Mouse (Mus musculus) limb, embryonic 14.5 days (tissue): Measurements from ENCODE around the gene Cdcp2. TPM values are rescaled to one million over a fixed set of nuclear protein-coding genes. Genes with fewer than 3 reads are reported as not detected.

Experiments used
- ATAC-seq: fragments of 200-750 bp; cut with Nextera tagmentation; 2 replicates; pipeline ENCODE4 v1.8.0; 2017; ENCODE audit warnings: low read depth, moderate number of reproducible peaks, moderate TSS enrichment; ENCODE audit not compliant: low FRiP score
- DNase-seq: peaks from one replicate; pipeline ENCODE4 v3.0.0-alpha.2; 2015; ENCODE audit warnings: low spot score
- H3K27ac ChIP-seq: fragments of 300-500 bp; sonication (generic); replicated peaks from 2 replicates; pipeline ENCODE4 v1.5.1; 2014; ENCODE audit warnings: low read depth, mild to moderate bottlenecking, low read length, moderate library complexity, mixed read lengths
- H3K27me3 ChIP-seq: fragments of 300-500 bp; sonication (generic); 2 replicates; pipeline ENCODE4 v1.6.1; 2014; ENCODE audit warnings: low read length, mixed read lengths; ENCODE audit not compliant: control insufficient read depth, insufficient read depth
- H3K36me3 ChIP-seq: fragments of 300-500 bp; sonication (generic); 2 replicates; pipeline ENCODE4 v1.6.1; 2014; ENCODE audit warnings: mild to moderate bottlenecking, low read length, moderate library complexity, mixed read lengths; ENCODE audit not compliant: control insufficient read depth, insufficient read depth
- H3K4me1 ChIP-seq: fragments of 300-500 bp; sonication (generic); 2 replicates; pipeline ENCODE4 v1.6.1; 2014; ENCODE audit warnings: antibody characterized with exemption, low read length, mixed read lengths; ENCODE audit not compliant: control insufficient read depth, insufficient read depth
- H3K4me2 ChIP-seq: fragments of 300-500 bp; sonication (generic); replicated peaks from 2 replicates; pipeline ENCODE4 v1.6.1; 2014; ENCODE audit warnings: low read depth, mild to moderate bottlenecking, low read length, moderate library complexity; ENCODE audit not compliant: severe bottlenecking
- H3K4me3 ChIP-seq: fragments of 300-500 bp; sonication (generic); replicated peaks from 2 replicates; pipeline ENCODE4 v1.5.1; 2014; ENCODE audit warnings: low read length
- H3K9ac ChIP-seq: fragments of 300-500 bp; sonication (generic); 2 replicates; pipeline ENCODE4 v1.6.1; 2014; ENCODE audit warnings: mild to moderate bottlenecking, low read depth, low read length, moderate library complexity; ENCODE audit not compliant: severe bottlenecking
- H3K9me3 ChIP-seq: fragments of 300-500 bp; sonication (generic); 2 replicates; pipeline ENCODE4 v1.6.1; 2016; ENCODE audit warnings: low read length; ENCODE audit not compliant: control insufficient read depth
- POLR2A ChIP-seq: fragments of 200-500 bp; IDR thresholded peaks from 2 replicates; pipeline ENCODE4 v1.8.0; 2012; ENCODE audit warnings: inconsistent platforms, mild to moderate bottlenecking, moderate library complexity, borderline replicate concordance; ENCODE audit not compliant: insufficient read depth, insufficient read length; ENCODE audit errors: extremely low read depth
- WGBS: fragments of 180-500 bp; shearing (Covaris S2); extraction: QIAGEN DNeasy Blood & Tissue Kit; methylation state at CpG from one replicate; pipeline ENCODE4 v1.1.7; 2014; 5-methylcytosine and 5-hydroxymethylcytosine counted together
- polyA plus RNA-seq, 2 experiments: library from polyadenylated mRNA; depleted of rRNA in 1 of 2; stranded (reverse) in 1 of 2; unstranded in 1 of 2; fragments of >200 nt; fragmentation: Nextera tagmentation in 1 of 2; extraction: Ambion mirVana in 1 of 2; gene quantifications; 2 replicates each; pipeline versions ENCODE4 v1.2.1 to v1.2.3; 2012 to 2014

Gene Cdcp2
- polyA plus RNA-seq, 2 experiments, result 0.04 TPM; not detected in 1

DNA sequence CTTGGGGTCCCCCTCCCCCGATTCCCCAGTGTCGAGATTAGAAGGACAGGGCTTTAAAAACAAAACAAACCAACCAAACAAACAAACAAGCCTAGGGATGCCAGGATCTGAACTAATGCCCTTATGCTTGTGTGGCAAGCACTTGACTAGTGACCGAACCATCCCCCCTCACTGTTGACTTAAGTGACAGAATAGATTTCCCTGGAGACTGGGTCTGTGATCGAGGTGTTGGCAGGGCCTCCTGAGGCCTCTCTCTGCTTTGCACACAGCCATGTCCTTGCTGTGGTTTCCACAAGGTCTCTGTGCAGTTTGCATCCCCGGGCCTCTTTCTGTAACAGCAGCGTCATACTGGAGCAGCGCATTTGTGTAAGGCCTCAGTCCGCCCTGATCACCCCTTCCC lies 32.7 kb downstream of the Cdcp2 start:
- no peak overlapping the region for H3K4me3 ChIP-seq
- no peaks in the 10 kb centered on the region for H3K9me3 ChIP-seq
- no peak overlapping the region for H3K9ac ChIP-seq
- H3K36me3 ChIP-seq, result no peaks in the 10 kb centered on the region
- H3K27ac ChIP-seq, result no peak overlapping the region
- ATAC-seq (no peak), DNase-seq (no peak)
- H3K4me2 ChIP-seq, result no peak overlapping the region
- no peaks in the 10 kb centered on the region for H3K4me1 ChIP-seq
- no peaks in the 10 kb centered on the region for H3K27me3 ChIP-seq
- 82% methylated on average over 8 of the region's 8 CpGs for WGBS
- TF ChIP-seq POLR2A, result no peak

DNA sequence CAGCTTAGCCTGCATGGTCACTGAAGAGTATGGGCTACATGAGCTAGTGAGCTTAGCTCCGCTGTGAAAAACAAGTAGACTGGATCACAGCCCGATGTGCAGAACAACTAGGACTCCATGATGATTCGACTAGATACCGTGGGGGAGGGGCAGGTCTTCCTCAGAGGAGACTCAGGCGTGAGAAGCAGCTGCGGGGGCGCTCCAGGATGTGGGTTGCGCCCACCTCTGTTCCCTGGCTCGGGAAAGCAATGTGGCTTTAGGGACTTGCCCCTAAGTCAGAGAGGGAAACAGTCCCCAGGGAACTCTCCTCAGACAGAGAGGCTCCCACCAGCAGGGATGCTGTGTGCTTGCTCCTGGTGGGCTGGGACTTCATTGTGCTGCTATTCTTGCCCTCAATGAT lies 33.8 kb downstream of the Cdcp2 start:
- Histone ChIP-seq H3K9ac (no peak overlapping the region), H3K27me3 (no peaks in the 10 kb centered on the region), H3K36me3 (no peaks in the 10 kb centered on the region), H3K4me2 (no peak overlapping the region), H3K4me3 (no peak overlapping the region), H3K4me1 (no peaks in the 10 kb centered on the region; the same call in 1 of the 2 replicates), H3K9me3 (no peaks in the 10 kb centered on the region), H3K27ac (no peak overlapping the region)
- DNase-seq (no peak), ATAC-seq (no peak)
- no peak for TF ChIP-seq POLR2A
- WGBS, result 31% methylated on average over 9 of the region's 9 CpGs

DNA sequence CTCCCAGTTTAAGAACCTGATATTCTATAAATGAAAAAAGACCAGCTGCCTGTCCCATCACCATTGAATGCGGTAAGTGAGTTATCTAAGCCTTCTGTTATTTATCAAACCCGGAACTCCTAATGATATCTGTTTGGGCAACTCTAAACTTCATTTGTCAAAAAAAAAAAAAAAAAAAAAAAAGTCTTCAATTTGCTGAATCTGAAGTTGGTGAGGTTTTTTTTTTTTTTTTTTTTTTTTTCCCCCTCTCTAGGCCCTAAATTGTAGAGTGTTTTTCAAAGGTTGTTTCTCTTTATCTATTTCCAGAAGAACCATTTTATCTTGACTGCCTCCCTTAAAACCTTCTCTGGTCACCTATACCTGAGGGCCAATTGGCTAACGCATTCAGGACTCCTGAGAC lies 38.2 kb downstream of the Cdcp2 start:
- no peak overlapping the region for H3K4me2 ChIP-seq
- H3K9ac ChIP-seq, result no peak overlapping the region
- no peak overlapping the region for H3K4me3 ChIP-seq
- no peaks in the 10 kb centered on the region for H3K9me3 ChIP-seq
- ATAC-seq, result no peak
- peaks cover 12% of the 10 kb centered on the region; the same call in 1 of the 2 replicates for H3K36me3 ChIP-seq
- H3K4me1 ChIP-seq, result peaks cover 15% of the 10 kb centered on the region
- 83% methylated on average over 3 of the region's 3 CpGs for WGBS
- DNase-seq, result no peak
- no peak overlapping the region for H3K27ac ChIP-seq
- no peaks in the 10 kb centered on the region for H3K27me3 ChIP-seq
- TF ChIP-seq POLR2A, result no peak

DNA sequence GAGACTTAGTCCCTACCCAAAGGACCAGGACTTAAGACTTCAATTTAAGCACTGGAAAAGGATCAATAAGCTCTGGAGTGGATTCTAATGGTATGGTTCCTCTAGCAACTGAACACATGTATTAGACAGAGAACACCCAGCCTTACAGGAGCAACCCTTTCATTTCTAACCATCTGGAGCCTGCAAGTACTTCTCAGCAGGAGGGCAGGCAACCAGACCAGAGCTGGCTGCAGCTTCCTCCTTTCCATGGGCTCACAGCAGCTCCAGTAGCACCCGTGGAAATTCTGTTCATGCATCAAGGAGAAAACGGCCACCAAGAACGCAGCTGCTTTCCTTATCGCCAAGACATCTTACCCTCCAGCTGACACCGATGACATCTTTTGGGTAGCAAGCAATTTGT lies 39.0 kb downstream of the Cdcp2 start:
- no peak for TF ChIP-seq POLR2A
- whole genome bisulfite sequencing, result 57% methylated on average over 5 of the region's 5 CpGs
- no peak for DNase-seq
- Histone ChIP-seq H3K4me3 (no peak overlapping the region), H3K4me1 (peaks cover 21% of the 10 kb centered on the region), H3K4me2 (no peak overlapping the region), H3K36me3 (peaks cover 12% of the 10 kb centered on the region; the same call in 1 of the 2 replicates), H3K9me3 (no peaks in the 10 kb centered on the region), H3K27ac (no peak overlapping the region), H3K27me3 (no peaks in the 10 kb centered on the region), H3K9ac (no peak overlapping the region)
- no peak for ATAC-seq

DNA sequence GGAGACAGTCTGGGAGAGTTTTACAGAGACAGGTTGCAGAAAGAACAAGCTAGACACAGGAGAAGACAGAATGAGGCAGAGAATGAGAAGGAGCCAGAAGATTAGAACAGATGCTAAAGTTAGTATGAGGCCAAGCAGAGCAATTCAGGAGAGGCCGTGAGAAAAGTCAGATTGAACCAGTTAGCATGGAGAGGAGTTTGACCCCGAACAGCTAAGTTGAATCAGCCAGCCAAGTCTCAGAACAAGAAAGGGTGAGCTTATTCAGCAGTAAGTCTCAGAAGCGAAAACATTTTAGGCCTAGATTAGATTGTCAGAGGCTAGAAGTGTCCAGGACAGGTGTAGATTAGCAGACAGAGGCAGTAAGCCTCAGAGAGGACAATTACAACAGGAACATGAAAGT lies 39.8 kb downstream of the Cdcp2 start:
- H3K9ac ChIP-seq, result no peak overlapping the region
- H3K27ac ChIP-seq, result no peak overlapping the region
- H3K4me1 ChIP-seq, result peaks cover 21% of the 10 kb centered on the region

More for the DNA sequence above, 39.8 kb downstream of the Cdcp2 start:
- Histone ChIP-seq H3K9me3 (no peaks in the 10 kb centered on the region), H3K27me3 (no peaks in the 10 kb centered on the region), H3K4me2 (no peak overlapping the region), H3K36me3 (peaks cover 12% of the 10 kb centered on the region; the same call in 1 of the 2 replicates), H3K4me3 (no peak overlapping the region)
- ATAC-seq (no peak), DNase-seq (no peak)
- no peak for TF ChIP-seq POLR2A
- WGBS, result 51% methylated on average over 3 of the region's 3 CpGs
